Mouse (Mus musculus): ENCODE data around the gene Eif3k. TPM values are rescaled to one million over a fixed set of nuclear protein-coding genes. Genes with fewer than 3 reads are reported as not detected.

Eif3k gene
- total RNA-seq, 1 experiment, result 474 TPM

- no peak for DNase-seq (ENCODE audit: low read depth, low spot score)
- Histone ChIP-seq H3K9ac (ENCODE audit: insufficient read depth, low read depth, low read length, poor library complexity, severe bottlenecking) (no peak overlapping the region), H3K36me3 (ENCODE audit: control insufficient read depth, insufficient read depth, low read length, poor library complexity, severe bottlenecking) (peaks cover 13% of the 10 kb centered on the region), H3K27ac (ENCODE audit: insufficient read depth, low read depth, low read length, poor library complexity, severe bottlenecking) (no peak overlapping the region), H3K4me1 (ENCODE audit: control insufficient read depth in 2 of 2, insufficient read depth in 2 of 2, low read length in 2 of 2, poor library complexity in 1 of 2) (peaks cover 23 to 28% of the 10 kb centered on the region in 2 experiments), H3K9me3 (ENCODE audit: control insufficient read depth, insufficient read depth, low read depth, low read length) (no peaks in the 10 kb centered on the region), H3K4me3 (ENCODE audit: insufficient read depth in 1 of 2, low read depth in 1 of 2, low read length in 2 of 2, poor library complexity in 1 of 2, severe bottlenecking in 1 of 2) (no peak overlapping the region)
- in situ Hi-C loops (cut with MboI; ENCODE audit: low sequenced_read_pairs in 2 of 2, unreplicated experiment in 2 of 2), result no loop called here
- TF ChIP-seq CHD2 (IDR thresholded peaks at IDR 0.05; ENCODE audit: low read depth, low read length) (no peak), ZC3H11A (IDR thresholded peaks at IDR 0.05; ENCODE audit: borderline replicate concordance, low read depth, low read length) (no peak), ZNF384 (IDR thresholded peaks at IDR 0.05; ENCODE audit: low read depth, low read length) (no peak), HCFC1 (IDR thresholded peaks at IDR 0.05; ENCODE audit: borderline replicate concordance, insufficient read depth, low read length) (no peak), MAFK (IDR thresholded peaks at IDR 0.05; ENCODE audit: insufficient read depth, low read depth, low read length) (no peak)
These were observed 26.3 kb downstream of the Eif3k start for GRCm38 (mm10) chr7:28955295-28955897.

- in situ Hi-C loops (cut with MboI; ENCODE audit: low sequenced_read_pairs in 2 of 2, unreplicated experiment in 2 of 2), result no loop called here
- Histone ChIP-seq H3K36me3 (ENCODE audit: control insufficient read depth, insufficient read depth, low read length, poor library complexity, severe bottlenecking) (peaks cover 15% of the 10 kb centered on the region), H3K4me3 (ENCODE audit: insufficient read depth in 1 of 2, low read depth in 1 of 2, low read length in 2 of 2, poor library complexity in 1 of 2, severe bottlenecking in 1 of 2) (no peak overlapping the region), H3K4me1 (ENCODE audit: control insufficient read depth in 2 of 2, insufficient read depth in 2 of 2, low read length in 2 of 2, poor library complexity in 1 of 2) (peaks cover 24 to 28% of the 10 kb centered on the region in 2 experiments), H3K27ac (ENCODE audit: insufficient read depth, low read depth, low read length, poor library complexity, severe bottlenecking) (no peak overlapping the region), H3K9ac (ENCODE audit: insufficient read depth, low read depth, low read length, poor library complexity, severe bottlenecking) (no peak overlapping the region), H3K9me3 (ENCODE audit: control insufficient read depth, insufficient read depth, low read depth, low read length) (no peaks in the 10 kb centered on the region)
- no peak for DNase-seq (ENCODE audit: low read depth, low spot score)
- TF ChIP-seq HCFC1 (IDR thresholded peaks at IDR 0.05; ENCODE audit: borderline replicate concordance, insufficient read depth, low read length) (no peak), MAFK (IDR thresholded peaks at IDR 0.05; ENCODE audit: insufficient read depth, low read depth, low read length) (no peak), ZC3H11A (IDR thresholded peaks at IDR 0.05; ENCODE audit: borderline replicate concordance, low read depth, low read length) (no peak), CHD2 (IDR thresholded peaks at IDR 0.05; ENCODE audit: low read depth, low read length) (no peak), ZNF384 (IDR thresholded peaks at IDR 0.05; ENCODE audit: low read depth, low read length) (no peak)
These were observed 26.9 kb downstream of the Eif3k start for GRCm38 (mm10) chr7:28954773-28955172.

GRCm38 (mm10) chr7:28953476-28954376, 27.9 kb downstream of the Eif3k start:
- Histone ChIP-seq H3K4me1 (ENCODE audit: control insufficient read depth in 2 of 2, insufficient read depth in 2 of 2, low read length in 2 of 2, poor library complexity in 1 of 2) (peaks cover 22 to 32% of the 10 kb centered on the region in 2 experiments), H3K4me3 (ENCODE audit: insufficient read depth in 1 of 2, low read depth in 1 of 2, low read length in 2 of 2, poor library complexity in 1 of 2, severe bottlenecking in 1 of 2) (no peak overlapping the region)
- no peak for DNase-seq (ENCODE audit: low read depth, low spot score)

GRCm38 (mm10) chr7:28952786-28953185, 28.9 kb downstream of the Eif3k start:
- TF ChIP-seq MAFK (IDR thresholded peaks at IDR 0.05; ENCODE audit: insufficient read depth, low read depth, low read length), result no peak
- no peak for TF ChIP-seq ZC3H11A (IDR thresholded peaks at IDR 0.05; ENCODE audit: borderline replicate concordance, low read depth, low read length)
- no peak for TF ChIP-seq CHD2 (IDR thresholded peaks at IDR 0.05; ENCODE audit: low read depth, low read length)
- TF ChIP-seq ZNF384 (IDR thresholded peaks at IDR 0.05; ENCODE audit: low read depth, low read length), result peak; percentile 69
- Histone ChIP-seq H3K9ac (ENCODE audit: insufficient read depth, low read depth, low read length, poor library complexity, severe bottlenecking) (no peak overlapping the region), H3K9me3 (ENCODE audit: control insufficient read depth, insufficient read depth, low read depth, low read length) (no peaks in the 10 kb centered on the region), H3K4me1 (ENCODE audit: control insufficient read depth in 2 of 2, insufficient read depth in 2 of 2, low read length in 2 of 2, poor library complexity in 1 of 2) (peaks cover 24 to 29% of the 10 kb centered on the region in 2 experiments), H3K4me3 (ENCODE audit: insufficient read depth in 1 of 2, low read depth in 1 of 2, low read length in 2 of 2, poor library complexity in 1 of 2, severe bottlenecking in 1 of 2) (no peak overlapping the region), H3K27ac (ENCODE audit: insufficient read depth, low read depth, low read length, poor library complexity, severe bottlenecking) (no peak overlapping the region), H3K36me3 (ENCODE audit: control insufficient read depth, insufficient read depth, low read length, poor library complexity, severe bottlenecking) (peaks cover 21% of the 10 kb centered on the region)
- in situ Hi-C loops (cut with MboI; ENCODE audit: low sequenced_read_pairs in 2 of 2, unreplicated experiment in 2 of 2), result no loop called here
- no peak for DNase-seq (ENCODE audit: low read depth, low spot score)

More at GRCm38 (mm10) chr7:28953476-28954376, 27.9 kb downstream of the Eif3k start:
- TF ChIP-seq HCFC1 (IDR thresholded peaks at IDR 0.05; ENCODE audit: borderline replicate concordance, insufficient read depth, low read length), result 0 out of 2 replicates have a peak, but pooled peaks have one; percentile 45
- TF ChIP-seq ZNF384 (IDR thresholded peaks at IDR 0.05; ENCODE audit: low read depth, low read length), result no peak
- 0 out of 2 replicates have a peak, but pooled peaks have one; percentile 43 for TF ChIP-seq CHD2 (IDR thresholded peaks at IDR 0.05; ENCODE audit: low read depth, low read length)
- TF ChIP-seq MAFK (IDR thresholded peaks at IDR 0.05; ENCODE audit: insufficient read depth, low read depth, low read length), result no peak
- in situ Hi-C loops (cut with MboI; ENCODE audit: low sequenced_read_pairs in 2 of 2, unreplicated experiment in 2 of 2), result no loop called here
- Histone ChIP-seq H3K36me3 (ENCODE audit: control insufficient read depth, insufficient read depth, low read length, poor library complexity, severe bottlenecking) (peaks cover 18% of the 10 kb centered on the region), H3K27ac (ENCODE audit: insufficient read depth, low read depth, low read length, poor library complexity, severe bottlenecking) (no peak overlapping the region), H3K9ac (ENCODE audit: insufficient read depth, low read depth, low read length, poor library complexity, severe bottlenecking) (no peak overlapping the region), H3K9me3 (ENCODE audit: control insufficient read depth, insufficient read depth, low read depth, low read length) (no peaks in the 10 kb centered on the region)

Measured in ES-E14 (cell line).